Mouse (Mus musculus) Muller cell, postnatal 12 days (primary cell): ENCODE data around the gene C2cd5.

Experiments used
- DNase-seq: peaks from one replicate; pipeline ENCODE4 v3.0.0-alpha.2; 2015; ENCODE audit errors: inconsistent ontology term

C2cd5 gene

GRCm38 (mm10) chr6:142979665-142980660 lies 120.0 kb downstream of the C2cd5 start:
- no peak for DNase-seq

- DNase-seq, result no peak
These were observed 122.7 kb downstream of the C2cd5 start for GRCm38 (mm10) chr6:142977221-142977620.

- no peak for DNase-seq
These were observed 126.7 kb downstream of the C2cd5 start for GRCm38 (mm10) chr6:142973289-142973688.

GRCm38 (mm10) chr6:142972205-142972604 lies 127.7 kb downstream of the C2cd5 start:
- DNase-seq, result no peak

- no peak for DNase-seq
These were observed 132.5 kb downstream of the C2cd5 start for GRCm38 (mm10) chr6:142967407-142967806.

GRCm38 (mm10) chr6:142964531-142965385 lies 135.2 kb downstream of the C2cd5 start:
- peak; percentile 79 for DNase-seq

- peak; percentile 45 for DNase-seq
These were observed 135.8 kb downstream of the C2cd5 start, which contains the start of gene St8sia1 for GRCm38 (mm10) chr6:142964076-142964530. Gene St8sia1 (minus strand): TSS chr6:142964452.

GRCm38 (mm10) chr6:142963480-142964075 lies 136.4 kb downstream of the C2cd5 start:
- no peak for DNase-seq

- DNase-seq, result no peak
These were observed 137.1 kb downstream of the C2cd5 start for GRCm38 (mm10) chr6:142962881-142963280.

GRCm38 (mm10) chr6:142962476-142962875 lies 137.5 kb downstream of the C2cd5 start:
- no peak for DNase-seq

GRCm38 (mm10) chr6:142961721-142962455 lies 138.1 kb downstream of the C2cd5 start:
- DNase-seq, result no peak
